28 mouse cellular contexts compared by ENCODE assay signal in the genomic region with DNA sequence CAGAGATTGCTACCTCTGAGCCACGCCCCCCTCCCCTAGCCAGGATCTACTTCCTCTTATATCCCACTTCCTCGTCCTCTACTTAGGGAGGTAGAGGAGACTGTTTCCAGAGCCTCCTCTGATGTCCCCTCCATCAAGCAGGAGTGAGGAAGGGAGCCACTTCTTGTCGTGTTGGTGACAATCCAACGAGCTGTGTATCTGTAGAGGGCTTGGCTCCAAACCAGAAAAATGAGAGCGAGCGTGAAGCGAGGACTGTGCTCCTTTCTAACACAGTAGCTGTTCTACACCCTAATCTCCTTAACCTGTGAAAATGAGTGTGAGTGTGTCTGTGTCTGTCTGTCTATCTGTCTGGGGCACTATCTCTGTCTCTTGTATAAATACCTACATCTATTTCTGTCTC. TPM values are rescaled to one million over a fixed set of nuclear protein-coding genes. Genes with fewer than 3 reads are reported as not detected.
DNase-seq lines count a peak whose midpoint lies in the region; ATAC-seq and TF ChIP-seq lines count a peak whose summit lies in the region.
"Had no signal": no experiment of that assay in that cellular context is flagged by ENCODE, and none has a peak within 500 bp of the region (broad histone marks: within the 10 kb centered on the region; RNA-seq: fewer than 3 reads in every experiment).

No protein-coding gene starts in this region.

- no peaks in the 10 kb centered on the region for H3K27me3 ChIP-seq in cerebellum, adult 2 months (ENCODE audit: control insufficient read depth, insufficient read depth, low read length)
- peaks cover 13% of the 10 kb centered on the region; the same call in 1 of the 2 replicates for H3K27me3 ChIP-seq in forebrain, postnatal 0 days (ENCODE audit: insufficient read depth, low read length)
- peaks cover 8% of the 10 kb centered on the region; the same call in 1 of the 2 replicates for H3K27me3 ChIP-seq in forebrain, embryonic 16.5 days (replicated peaks; ENCODE audit: control insufficient read depth, insufficient read depth, low read length)

- TF ChIP-seq POLR2A in cerebellum, adult 2 months (IDR thresholded peaks at IDR 0.05; ENCODE audit: borderline replicate concordance, insufficient read depth, low read length), result no peak

- no peak for TF ChIP-seq CTCF in cerebellum, adult 2 months (IDR thresholded peaks at IDR 0.05; ENCODE audit: borderline replicate concordance, insufficient read depth, low read depth, low read length)
- no peak for TF ChIP-seq CTCF in forebrain, postnatal 0 days (IDR thresholded peaks at IDR 0.05; ENCODE audit: low read depth)

- 65% methylated on average over 7 of the region's 7 CpGs for whole genome bisulfite sequencing in cerebellum, adult 2 months
- WGBS in forebrain, postnatal 0 days, result 61% methylated on average over 7 of the region's 7 CpGs
- WGBS in forebrain, embryonic 16.5 days, result 54% methylated on average over 7 of the region's 7 CpGs

- H3K4me3 ChIP-seq in cerebellum, adult 2 months (replicated peaks; ENCODE audit: insufficient read depth, low read depth, low read length), result no peak overlapping the region
- H3K4me3 ChIP-seq in forebrain, postnatal 0 days (ENCODE audit: low read depth, low read length), result no peak overlapping the region
- no peak overlapping the region for H3K4me3 ChIP-seq in forebrain, embryonic 16.5 days (replicated peaks; ENCODE audit: low read length)
- H3K4me3 ChIP-seq: embryonic facial prominence, embryonic 10.5 days; embryonic facial prominence, embryonic 13.5 days; erythroblast, embryonic 14.5 days; heart, embryonic 12.5 days; heart, embryonic 15.5 days; hindbrain, embryonic 10.5 days; hindbrain, embryonic 13.5 days had no signal

- no peak overlapping the region for H3K27ac ChIP-seq in cerebellum, adult 2 months (ENCODE audit: insufficient read depth, low read length)
- no peak overlapping the region for H3K27ac ChIP-seq in forebrain, postnatal 0 days (ENCODE audit: low read depth, low read length)
- no peak overlapping the region for H3K27ac ChIP-seq in forebrain, embryonic 16.5 days (ENCODE audit: low read length)
- H3K27ac ChIP-seq: embryonic facial prominence, embryonic 10.5 days; embryonic facial prominence, embryonic 13.5 days; heart, embryonic 15.5 days; hindbrain, embryonic 10.5 days; hindbrain, embryonic 13.5 days had no signal

- peak; percentile 48 to 54 for DNase-seq in cerebellum, postnatal 14 days
- DNase-seq in cerebellum, adult 2 months, result no peak
- DNase-seq in forebrain, postnatal 0 days, result peak; percentile 35
- peak; percentile 39 to 42 for DNase-seq in right cerebral cortex, postnatal 10 days (ENCODE audit: low spot score in 2 of 2)
- no peak for DNase-seq in right cerebral cortex, postnatal 36 days (ENCODE audit: low spot score in 2 of 2)
- DNase-seq: adrenal gland, postnatal 10 days; adrenal gland, postnatal 36 days; B cell, adult 2 months; cerebellum, adult 11 months; cerebellum, adult 9-10 months; cerebellum, postnatal 36 days; embryo, embryonic 11 days; gastrocnemius, postnatal 25 days; heart, adult 18-20 months; heart, postnatal 10 days; heart, postnatal 36 days; kidney, adult 18-20 months had no signal

- peaks cover 5% of the 10 kb centered on the region; the same call in 1 of the 2 replicates for H3K4me1 ChIP-seq in cerebellum, adult 2 months (ENCODE audit: control insufficient read depth, insufficient read depth, low read length)
- peaks cover 18% of the 10 kb centered on the region; the same call in 1 of the 2 replicates for H3K4me1 ChIP-seq in forebrain, postnatal 0 days (ENCODE audit: insufficient read depth)
- peaks cover 33% of the 10 kb centered on the region for H3K4me1 ChIP-seq in forebrain, embryonic 16.5 days (replicated peaks; ENCODE audit: control insufficient read depth, insufficient read depth, low read length)
- H3K4me1 ChIP-seq: heart, embryonic 12.5 days; heart, embryonic 15.5 days had no signal

- no peak overlapping the region for H3K4me2 ChIP-seq in forebrain, postnatal 0 days (ENCODE audit: low read depth)
- H3K4me2 ChIP-seq in forebrain, embryonic 16.5 days (ENCODE audit: low read length), result no peak overlapping the region
- H3K4me2 ChIP-seq: embryonic facial prominence, embryonic 13.5 days; heart, embryonic 12.5 days; heart, embryonic 15.5 days; hindbrain, embryonic 13.5 days had no signal

- no peak overlapping the region for H3K9ac ChIP-seq in forebrain, postnatal 0 days
- H3K9ac ChIP-seq in forebrain, embryonic 16.5 days (replicated peaks; ENCODE audit: low read depth, low read length), result no peak overlapping the region
- H3K9ac ChIP-seq: embryonic facial prominence, embryonic 13.5 days; heart, embryonic 12.5 days; heart, embryonic 15.5 days; hindbrain, embryonic 13.5 days had no signal

- ATAC-seq in forebrain, postnatal 0 days, result no peak
- no peak for ATAC-seq in forebrain, embryonic 16.5 days
- ATAC-seq: intestine, embryonic 16.5 days; Patski had no signal

- H3K9me3 ChIP-seq in forebrain, postnatal 0 days (ENCODE audit: low read length), result no peaks in the 10 kb centered on the region
- peaks cover 6% of the 10 kb centered on the region for H3K9me3 ChIP-seq in forebrain, embryonic 16.5 days (ENCODE audit: control insufficient read depth, low read length)
- H3K9me3 ChIP-seq: heart, embryonic 15.5 days had no signal

- no peaks in the 10 kb centered on the region for H3K36me3 ChIP-seq in forebrain, postnatal 0 days (ENCODE audit: insufficient read depth)
- H3K36me3 ChIP-seq in forebrain, embryonic 16.5 days (ENCODE audit: control insufficient read depth, insufficient read depth), result no peaks in the 10 kb centered on the region
- H3K36me3 ChIP-seq: embryonic facial prominence, embryonic 10.5 days; embryonic facial prominence, embryonic 13.5 days; G1E; heart, embryonic 12.5 days; heart, embryonic 15.5 days; hindbrain, embryonic 10.5 days; hindbrain, embryonic 13.5 days had no signal

RNA-seq across cellular contexts. Expression of a gene that starts 58.7 kb away (rescaled TPM):
- polyA plus RNA-seq in cerebellum, adult 2 months (2012; rRNA removed), result 28.0 and 32.8 TPM in 2 replicates
- 16.9 and 18.1 TPM in 2 replicates for total RNA-seq in forebrain, postnatal 0 days (2014; rRNA removed)
- 3.8 and 4.1 TPM in 2 replicates for polyA plus RNA-seq in forebrain, postnatal 0 days (2015; fragmentation: Nextera tagmentation; extraction: Ambion mirVana)
- 6.8 and 7.8 TPM in 2 replicates for polyA plus RNA-seq in forebrain, embryonic 16.5 days (2015; fragmentation: Nextera tagmentation; extraction: Ambion mirVana)
- polyA plus RNA-seq: erythroblast, embryonic 14.5 days; G1E had no signal

Comparison
In these comparisons a context has a peak if more than half of its experiments do, and no peak if none do; other contexts are left out.
1. DNase-seq: peak in cerebellum, postnatal 14 days (2 of 2), forebrain, postnatal 0 days (single experiment) and right cerebral cortex, postnatal 10 days (2 of 2); none in cerebellum, adult 2 months (0 of 2) and right cerebral cortex, postnatal 36 days (0 of 2).